Mouse (Mus musculus) CH12.LX (cell line): ENCODE data around the gene Pigk. TPM values are rescaled to one million over a fixed set of nuclear protein-coding genes. Genes with fewer than 3 reads are reported as not detected.
A peak's percentile ranks its signal among the peaks of the same experiment; 100 is the strongest.

Experiments used
- DNase-seq: peaks from one replicate; pipeline ENCODE4 v3.0.0-alpha.2; 2013; ENCODE audit errors: extremely low read depth
- H3K27ac ChIP-seq: 2 replicates; pipeline ENCODE4 v1.5.1; 2012; ENCODE audit warnings: low read depth, mild to moderate bottlenecking, control low read depth, moderate library complexity; ENCODE audit not compliant: insufficient read depth
- H3K27me3 ChIP-seq: replicated peaks from 2 replicates; pipeline ENCODE3; 2012; ENCODE audit warnings: inconsistent platforms
- H3K36me3 ChIP-seq, 2 experiments: replicated peaks in 1 of 2; 2 replicates each; pipeline versions ENCODE3 to v1.6.1; 2012; ENCODE audit warnings: inconsistent platforms in 1 of 2, low read length in 1 of 2, mild to moderate bottlenecking in 1 of 2, mixed read lengths in 1 of 2, moderate library complexity in 1 of 2; ENCODE audit not compliant: control insufficient read depth in 1 of 2, insufficient read depth in 1 of 2
- H3K4me1 ChIP-seq, 2 experiments: 2 replicates each; pipeline ENCODE4 v1.6.1; 2012; ENCODE audit warnings: inconsistent platforms in 1 of 2, moderate library complexity in 1 of 2; ENCODE audit not compliant: insufficient read depth in 2 of 2, control insufficient read depth in 1 of 2
- H3K4me2 ChIP-seq: 2 replicates; pipeline ENCODE4 v1.6.1; 2012; ENCODE audit warnings: low read depth, mild to moderate bottlenecking, control low read depth; ENCODE audit not compliant: poor library complexity, insufficient read depth, severe bottlenecking
- H3K4me3 ChIP-seq, 3 experiments: fragments of 150-350 bp in 1 of 3; sonication (generic) in 1 of 3; replicated peaks in 1 of 3; 2 replicates each; pipeline versions ENCODE3 to v1.5.1; 2011 to 2012; ENCODE audit warnings: low read depth in 2 of 3, low read length in 2 of 3, mild to moderate bottlenecking in 2 of 3, moderate library complexity in 2 of 3, control low read depth in 1 of 3, improper control_type of control experiment in 1 of 3, inconsistent platforms in 1 of 3, mixed read lengths in 1 of 3; ENCODE audit not compliant: poor library complexity in 1 of 3
- H3K79me2 ChIP-seq: replicated peaks from 2 replicates; pipeline ENCODE4 v1.6.1; 2012; ENCODE audit warnings: mild to moderate bottlenecking, moderate library complexity; ENCODE audit not compliant: control insufficient read depth, poor library complexity, insufficient read depth, severe bottlenecking; ENCODE audit errors: extremely low read depth
- H3K9ac ChIP-seq: 2 replicates; pipeline ENCODE4 v1.6.1; 2012; ENCODE audit warnings: low read depth, mild to moderate bottlenecking, control low read depth, moderate library complexity; ENCODE audit not compliant: insufficient read depth
- H3K9me3 ChIP-seq: replicated peaks from 2 replicates; pipeline ENCODE3; 2012; ENCODE audit warnings: low read length, inconsistent platforms, mixed read lengths
- BHLHE40 ChIP-seq: IDR thresholded peaks from 2 replicates; pipeline ENCODE4 v1.6.1; 2011; ENCODE audit warnings: mild to moderate bottlenecking, low read depth, low read length, improper control_type of control experiment
- CHD2 ChIP-seq: IDR thresholded peaks from 2 replicates; pipeline ENCODE4 v1.6.1; 2011; ENCODE audit warnings: low read length, improper control_type of control experiment
- CTCF ChIP-seq, 2 experiments: IDR thresholded peaks in 1 of 2; conservative IDR thresholded peaks in 1 of 2; 2 replicates each; pipeline ENCODE4 v1.5.1; 2011 to 2012; ENCODE audit warnings: low read depth in 2 of 2, low read length in 2 of 2, improper control_type of control experiment in 1 of 2, inconsistent platforms in 1 of 2, mild to moderate bottlenecking in 1 of 2, moderate library complexity in 1 of 2
- GABPA ChIP-seq: IDR thresholded peaks from 2 replicates; pipeline ENCODE4 v1.6.1; 2012; ENCODE audit warnings: low read depth, low read length, improper control_type of control experiment, inconsistent platforms; ENCODE audit not compliant: insufficient replicate concordance
- JUN ChIP-seq: IDR thresholded peaks from 2 replicates; pipeline ENCODE4 v1.6.1; 2011; ENCODE audit warnings: low read depth, mild to moderate bottlenecking, low read length, improper control_type of control experiment, moderate library complexity; ENCODE audit not compliant: insufficient read depth
- MAX ChIP-seq: IDR thresholded peaks from 2 replicates; pipeline ENCODE4 v1.6.1; 2011; ENCODE audit warnings: low read length, improper control_type of control experiment
- MEF2A ChIP-seq: IDR thresholded peaks from 2 replicates; pipeline ENCODE4 v1.6.1; 2014; ENCODE audit warnings: low read depth, mild to moderate bottlenecking, inconsistent platforms, low read length, improper control_type of control experiment, borderline replicate concordance
- MXI1 ChIP-seq: IDR thresholded peaks from 2 replicates; pipeline ENCODE4 v1.6.1; 2011; ENCODE audit warnings: mild to moderate bottlenecking, low read depth, low read length, improper control_type of control experiment
- RAD21 ChIP-seq: IDR thresholded peaks from 2 replicates; pipeline ENCODE4 v1.6.1; 2011; ENCODE audit warnings: low read depth, mild to moderate bottlenecking, low read length, improper control_type of control experiment, moderate library complexity
- SIN3A ChIP-seq: IDR thresholded peaks from 2 replicates; pipeline ENCODE4 v1.6.1; 2012; ENCODE audit warnings: low read length, improper control_type of control experiment, inconsistent platforms
- UBTF ChIP-seq: IDR thresholded peaks from 2 replicates; pipeline ENCODE4 v1.6.1; 2012; ENCODE audit warnings: low read depth, mild to moderate bottlenecking, inconsistent platforms, low read length, improper control_type of control experiment, moderate library complexity
- USF1 ChIP-seq: IDR thresholded peaks from 2 replicates; pipeline ENCODE4 v1.6.1; 2014; ENCODE audit warnings: low read depth, mild to moderate bottlenecking, inconsistent platforms, low read length, improper control_type of control experiment
- USF2 ChIP-seq: conservative IDR thresholded peaks from 2 replicates; pipeline ENCODE4 v1.6.1; 2011; ENCODE audit warnings: low read depth, low read length, improper control_type of control experiment
- dilution Hi-C: fragments of 300-500 bp; cut with MboI; formaldehyde crosslinking; loops from 2 replicates; pipeline ENCODE4 v1.14.3; 2020; ENCODE audit warnings: low sequenced_read_pairs; ENCODE audit not compliant: extremely low pct_unique_long_range_greater_than_20kb, extremely low pct_ligation_motif_present
- in situ Hi-C: fragments of 300-500 bp; cut with MboI; formaldehyde crosslinking; loops from 3 replicates; pipeline ENCODE4 v1.14.3; 2019; ENCODE audit warnings: low sequenced_read_pairs, low pct_ligation_motif_present, low pct_unique_long_range_greater_than_20kb, mixed read lengths
- polyA plus RNA-seq: library from polyadenylated mRNA; unstranded; fragments of >175 nt; gene quantifications from 2 replicates; pipeline ENCODE4 v1.2.1, GENCODE M21; 2012; ENCODE audit warnings: low read depth; ENCODE audit not compliant: insufficient read length
- total RNA-seq, 2 experiments: library from RNA; depleted of rRNA; stranded (reverse); fragments of 300-350 nt in 1 of 2; fragments of >200 nt in 1 of 2; gene quantifications; 2 replicates each; pipeline ENCODE4 v1.2.3; 2012 to 2014

The Pigk gene
- total and polyA plus RNA-seq, 3 experiments, result 56.4 to 79.3 (median 67.5) TPM

- H3K9ac ChIP-seq, result no peak overlapping the region
- peaks cover 0 to 5% of the 10 kb centered on the region in 2 experiments; a peak in 2 of 4 replicates for H3K4me1 ChIP-seq
- H3K36me3 ChIP-seq, result no peaks in the 10 kb centered on the region
- no peak overlapping the region for H3K27ac ChIP-seq
- no peaks in the 10 kb centered on the region for H3K9me3 ChIP-seq
- no peaks in the 10 kb centered on the region for H3K27me3 ChIP-seq
- H3K4me3 ChIP-seq, result no peak overlapping the region
- H3K4me2 ChIP-seq, result no peak overlapping the region
- DNase-seq, result no peak
- TF ChIP-seq CTCF (conservative IDR thresholded peaks at IDR 0.05 in 1 of 2, IDR thresholded peaks at IDR 0.05 in 1 of 2; ENCODE audit: low read depth in 2 of 2, low read length in 2 of 2), result no peak
- TF ChIP-seq JUN, result no peak
- TF ChIP-seq GABPA, result no peak
- no peak for TF ChIP-seq USF1
- TF ChIP-seq CHD2, result no peak
- no peak for TF ChIP-seq USF2
- in situ Hi-C loops (no loop called here), dilution Hi-C loops (no loop called here)
- no peaks in the 10 kb centered on the region for H3K79me2 ChIP-seq
Observed at GRCm38 (mm10) chr3:152815110-152815509, 101.2 kb downstream of the Pigk start.

- peaks cover 3 to 5% of the 10 kb centered on the region in 2 experiments; a peak in 3 of 4 replicates for H3K4me1 ChIP-seq
- H3K27me3 ChIP-seq, result no peaks in the 10 kb centered on the region
- no peak overlapping the region for H3K4me3 ChIP-seq
- dilution Hi-C loops (no loop called here), in situ Hi-C loops (no loop called here)
- no peak overlapping the region for H3K27ac ChIP-seq
- no peaks in the 10 kb centered on the region for H3K79me2 ChIP-seq
- H3K9ac ChIP-seq, result no peak overlapping the region
- TF ChIP-seq RAD21, result no peak
- no peak for TF ChIP-seq UBTF
- TF ChIP-seq MEF2A, result no peak
- TF ChIP-seq CHD2, result no peak
- TF ChIP-seq MXI1, result no peak
- TF ChIP-seq BHLHE40, result no peak
- no peak for TF ChIP-seq MAX
- TF ChIP-seq, all 38 proteins: peak for 0
- H3K4me2 ChIP-seq, result no peak overlapping the region; the same call in 1 of the 2 replicates
- H3K9me3 ChIP-seq, result no peaks in the 10 kb centered on the region
- DNase-seq, result no peak
- no peaks in the 10 kb centered on the region for H3K36me3 ChIP-seq
Observed at GRCm38 (mm10) chr3:152820406-152820805, 106.5 kb downstream of the Pigk start.

GRCm38 (mm10) chr3:152821202-152821601 lies 107.3 kb downstream of the Pigk start:
- Histone ChIP-seq H3K27me3 (no peaks in the 10 kb centered on the region), H3K4me2 (no peak overlapping the region), H3K79me2 (no peaks in the 10 kb centered on the region), H3K4me1 (peaks cover 1 to 3% of the 10 kb centered on the region in 2 experiments; a peak in 3 of 4 replicates), H3K36me3 (no peaks in the 10 kb centered on the region), H3K9ac (no peak overlapping the region), H3K4me3 (no peak overlapping the region), H3K27ac (no peak overlapping the region), H3K9me3 (no peaks in the 10 kb centered on the region)
- no peak for TF ChIP-seq SIN3A
- 0 out of 2 replicates have a peak, but pooled peaks have one; percentile 33 for TF ChIP-seq MXI1
- peak; percentile 37 for DNase-seq
- in situ Hi-C loops, result no loop called here
- dilution Hi-C loops, result no loop called here
